Mouse (Mus musculus) CH12.LX (cell line): Measurements from ENCODE around the gene Ppp1r13l. TPM values are rescaled to one million over a fixed set of nuclear protein-coding genes. Genes with fewer than 3 reads are reported as not detected.

ENCODE experiments used
- DNase-seq: peaks from one replicate; pipeline ENCODE4 v3.0.0-alpha.2; 2013; ENCODE audit errors: extremely low read depth
- H3K27ac ChIP-seq: 2 replicates; pipeline ENCODE4 v1.5.1; 2012; ENCODE audit warnings: low read depth, mild to moderate bottlenecking, control low read depth, moderate library complexity; ENCODE audit not compliant: insufficient read depth
- H3K27me3 ChIP-seq: replicated peaks from 2 replicates; pipeline ENCODE3; 2012; ENCODE audit warnings: inconsistent platforms
- H3K36me3 ChIP-seq, 2 experiments: replicated peaks in 1 of 2; 2 replicates each; pipeline versions ENCODE3 to v1.6.1; 2012; ENCODE audit warnings: inconsistent platforms in 1 of 2, low read length in 1 of 2, mild to moderate bottlenecking in 1 of 2, mixed read lengths in 1 of 2, moderate library complexity in 1 of 2; ENCODE audit not compliant: control insufficient read depth in 1 of 2, insufficient read depth in 1 of 2
- H3K4me1 ChIP-seq, 2 experiments: 2 replicates each; pipeline ENCODE4 v1.6.1; 2012; ENCODE audit warnings: inconsistent platforms in 1 of 2, moderate library complexity in 1 of 2; ENCODE audit not compliant: insufficient read depth in 2 of 2, control insufficient read depth in 1 of 2
- H3K4me2 ChIP-seq: 2 replicates; pipeline ENCODE4 v1.6.1; 2012; ENCODE audit warnings: low read depth, mild to moderate bottlenecking, control low read depth; ENCODE audit not compliant: poor library complexity, insufficient read depth, severe bottlenecking
- H3K4me3 ChIP-seq, 3 experiments: fragments of 150-350 bp in 1 of 3; sonication (generic) in 1 of 3; replicated peaks in 1 of 3; 2 replicates each; pipeline versions ENCODE3 to v1.5.1; 2011 to 2012; ENCODE audit warnings: low read depth in 2 of 3, low read length in 2 of 3, mild to moderate bottlenecking in 2 of 3, moderate library complexity in 2 of 3, control low read depth in 1 of 3, improper control_type of control experiment in 1 of 3, inconsistent platforms in 1 of 3, mixed read lengths in 1 of 3; ENCODE audit not compliant: poor library complexity in 1 of 3
- H3K79me2 ChIP-seq: replicated peaks from 2 replicates; pipeline ENCODE4 v1.6.1; 2012; ENCODE audit warnings: mild to moderate bottlenecking, moderate library complexity; ENCODE audit not compliant: control insufficient read depth, poor library complexity, insufficient read depth, severe bottlenecking; ENCODE audit errors: extremely low read depth
- H3K9ac ChIP-seq: 2 replicates; pipeline ENCODE4 v1.6.1; 2012; ENCODE audit warnings: low read depth, mild to moderate bottlenecking, control low read depth, moderate library complexity; ENCODE audit not compliant: insufficient read depth
- H3K9me3 ChIP-seq: replicated peaks from 2 replicates; pipeline ENCODE3; 2012; ENCODE audit warnings: low read length, inconsistent platforms, mixed read lengths
- BHLHE40 ChIP-seq: IDR thresholded peaks from 2 replicates; pipeline ENCODE4 v1.6.1; 2011; ENCODE audit warnings: mild to moderate bottlenecking, low read depth, low read length, improper control_type of control experiment
- CHD1 ChIP-seq: IDR thresholded peaks from 2 replicates; pipeline ENCODE4 v1.6.1; 2012; ENCODE audit warnings: low read depth, low read length, improper control_type of control experiment, inconsistent platforms
- CHD2 ChIP-seq: IDR thresholded peaks from 2 replicates; pipeline ENCODE4 v1.6.1; 2011; ENCODE audit warnings: low read length, improper control_type of control experiment
- CTCF ChIP-seq, 2 experiments: IDR thresholded peaks in 1 of 2; conservative IDR thresholded peaks in 1 of 2; 2 replicates each; pipeline ENCODE4 v1.5.1; 2011 to 2012; ENCODE audit warnings: low read depth in 2 of 2, low read length in 2 of 2, improper control_type of control experiment in 1 of 2, inconsistent platforms in 1 of 2, mild to moderate bottlenecking in 1 of 2, moderate library complexity in 1 of 2
- E2F4 ChIP-seq: IDR thresholded peaks from 2 replicates; pipeline ENCODE4 v1.6.1; 2011; ENCODE audit warnings: low read depth, low read length, improper control_type of control experiment; ENCODE audit not compliant: insufficient replicate concordance
- ELF1 ChIP-seq: IDR thresholded peaks from 2 replicates; pipeline ENCODE4 v1.6.1; 2014; ENCODE audit warnings: low read depth, mild to moderate bottlenecking, inconsistent platforms, low read length, improper control_type of control experiment
- EP300 ChIP-seq: IDR thresholded peaks from 2 replicates; pipeline ENCODE4 v1.6.1; 2011; ENCODE audit warnings: low read length, improper control_type of control experiment
- ETS1 ChIP-seq: conservative IDR thresholded peaks from 2 replicates; pipeline ENCODE4 v1.6.1; 2012; ENCODE audit warnings: low read depth, mild to moderate bottlenecking, inconsistent platforms, low read length, improper control_type of control experiment, moderate library complexity
- GABPA ChIP-seq: IDR thresholded peaks from 2 replicates; pipeline ENCODE4 v1.6.1; 2012; ENCODE audit warnings: low read depth, low read length, improper control_type of control experiment, inconsistent platforms; ENCODE audit not compliant: insufficient replicate concordance
- HCFC1 ChIP-seq: IDR thresholded peaks from 2 replicates; pipeline ENCODE4 v1.6.1; 2012; ENCODE audit warnings: low read depth, mild to moderate bottlenecking, inconsistent platforms, low read length, improper control_type of control experiment
- IRF4 ChIP-seq: IDR thresholded peaks from 2 replicates; pipeline ENCODE4 v1.6.1; 2014; ENCODE audit warnings: low read depth, mild to moderate bottlenecking, inconsistent platforms, low read length, improper control_type of control experiment
- JUN ChIP-seq: IDR thresholded peaks from 2 replicates; pipeline ENCODE4 v1.6.1; 2011; ENCODE audit warnings: low read depth, mild to moderate bottlenecking, low read length, improper control_type of control experiment, moderate library complexity; ENCODE audit not compliant: insufficient read depth
- JUND ChIP-seq: conservative IDR thresholded peaks from 2 replicates; pipeline ENCODE4 v1.6.1; 2011; ENCODE audit warnings: low read depth, low read length, improper control_type of control experiment
- KAT2A ChIP-seq: IDR thresholded peaks from 2 replicates; pipeline ENCODE4 v1.6.1; 2012; ENCODE audit warnings: low read length, improper control_type of control experiment, inconsistent platforms; ENCODE audit not compliant: insufficient replicate concordance
- MAFK ChIP-seq: IDR thresholded peaks from 2 replicates; pipeline ENCODE4 v1.6.1; 2011; ENCODE audit warnings: low read length, improper control_type of control experiment; ENCODE audit not compliant: insufficient replicate concordance
- MAX ChIP-seq: IDR thresholded peaks from 2 replicates; pipeline ENCODE4 v1.6.1; 2011; ENCODE audit warnings: low read length, improper control_type of control experiment
- MAZ ChIP-seq: IDR thresholded peaks from 2 replicates; pipeline ENCODE4 v1.6.1; 2012; ENCODE audit warnings: low read depth, mild to moderate bottlenecking, inconsistent platforms, low read length, improper control_type of control experiment, moderate library complexity
- MEF2A ChIP-seq: IDR thresholded peaks from 2 replicates; pipeline ENCODE4 v1.6.1; 2014; ENCODE audit warnings: low read depth, mild to moderate bottlenecking, inconsistent platforms, low read length, improper control_type of control experiment, borderline replicate concordance
- MXI1 ChIP-seq: IDR thresholded peaks from 2 replicates; pipeline ENCODE4 v1.6.1; 2011; ENCODE audit warnings: mild to moderate bottlenecking, low read depth, low read length, improper control_type of control experiment
- MYC ChIP-seq: IDR thresholded peaks from 2 replicates; pipeline ENCODE4 v1.6.1; 2011; ENCODE audit warnings: low read depth, mild to moderate bottlenecking, improper control_type of control experiment, low read length
- NELFE ChIP-seq: IDR thresholded peaks from 2 replicates; pipeline ENCODE4 v1.6.1; 2011; ENCODE audit warnings: low read depth, low read length, improper control_type of control experiment
- NRF1 ChIP-seq: IDR thresholded peaks from 2 replicates; pipeline ENCODE4 v1.6.1; 2014; ENCODE audit warnings: low read depth, mild to moderate bottlenecking, inconsistent platforms, low read length, improper control_type of control experiment, moderate library complexity
- PAX5 ChIP-seq: IDR thresholded peaks from 2 replicates; pipeline ENCODE4 v1.6.1; 2012; ENCODE audit warnings: low read length, inconsistent platforms, mixed read lengths
- POLR2A ChIP-seq: IDR thresholded peaks from 2 replicates; pipeline ENCODE4 v1.6.1; 2011; ENCODE audit warnings: low read depth, mild to moderate bottlenecking, improper control_type of control experiment, low read length
- POLR2AphosphoS2 ChIP-seq: IDR thresholded peaks from 2 replicates; pipeline ENCODE4 v1.6.1; 2011; ENCODE audit warnings: low read depth, low read length, improper control_type of control experiment
- RAD21 ChIP-seq: IDR thresholded peaks from 2 replicates; pipeline ENCODE4 v1.6.1; 2011; ENCODE audit warnings: low read depth, mild to moderate bottlenecking, low read length, improper control_type of control experiment, moderate library complexity
- RCOR1 ChIP-seq: conservative IDR thresholded peaks from 2 replicates; pipeline ENCODE4 v1.6.1; 2012; ENCODE audit warnings: low read depth, mild to moderate bottlenecking, inconsistent platforms, low read length, improper control_type of control experiment
- SIN3A ChIP-seq: IDR thresholded peaks from 2 replicates; pipeline ENCODE4 v1.6.1; 2012; ENCODE audit warnings: low read length, improper control_type of control experiment, inconsistent platforms
- SMC3 ChIP-seq: IDR thresholded peaks from 2 replicates; pipeline ENCODE4 v1.6.1; 2011; ENCODE audit warnings: low read depth, low read length, improper control_type of control experiment
- TBP ChIP-seq: conservative IDR thresholded peaks from 2 replicates; pipeline ENCODE4 v1.6.1; 2011; ENCODE audit warnings: low read depth, low read length, improper control_type of control experiment
- TCF12 ChIP-seq: IDR thresholded peaks from 2 replicates; pipeline ENCODE4 v1.6.1; 2014; ENCODE audit warnings: low read depth, mild to moderate bottlenecking, inconsistent platforms, low read length, improper control_type of control experiment
- UBTF ChIP-seq: IDR thresholded peaks from 2 replicates; pipeline ENCODE4 v1.6.1; 2012; ENCODE audit warnings: low read depth, mild to moderate bottlenecking, inconsistent platforms, low read length, improper control_type of control experiment, moderate library complexity
- USF1 ChIP-seq: IDR thresholded peaks from 2 replicates; pipeline ENCODE4 v1.6.1; 2014; ENCODE audit warnings: low read depth, mild to moderate bottlenecking, inconsistent platforms, low read length, improper control_type of control experiment
- USF2 ChIP-seq: conservative IDR thresholded peaks from 2 replicates; pipeline ENCODE4 v1.6.1; 2011; ENCODE audit warnings: low read depth, low read length, improper control_type of control experiment
- ZC3H11A ChIP-seq: IDR thresholded peaks from 2 replicates; pipeline ENCODE4 v1.6.1; 2012; ENCODE audit warnings: low read depth, mild to moderate bottlenecking, inconsistent platforms, low read length, improper control_type of control experiment
- ZKSCAN1 ChIP-seq: IDR thresholded peaks from 2 replicates; pipeline ENCODE4 v1.6.1; 2012; ENCODE audit warnings: low read depth, inconsistent platforms, low read length, improper control_type of control experiment, borderline replicate concordance
- ZMIZ1 ChIP-seq: IDR thresholded peaks from 2 replicates; pipeline ENCODE4 v1.6.1; 2012; ENCODE audit warnings: low read depth, mild to moderate bottlenecking, inconsistent platforms, low read length, improper control_type of control experiment
- ZNF384 ChIP-seq: IDR thresholded peaks from 2 replicates; pipeline ENCODE4 v1.6.1; 2012; ENCODE audit warnings: low read depth, low read length, improper control_type of control experiment, inconsistent platforms
- dilution Hi-C: fragments of 300-500 bp; cut with MboI; formaldehyde crosslinking; loops from 2 replicates; pipeline ENCODE4 v1.14.3; 2020; ENCODE audit warnings: low sequenced_read_pairs; ENCODE audit not compliant: extremely low pct_unique_long_range_greater_than_20kb, extremely low pct_ligation_motif_present
- in situ Hi-C: fragments of 300-500 bp; cut with MboI; formaldehyde crosslinking; loops from 3 replicates; pipeline ENCODE4 v1.14.3; 2019; ENCODE audit warnings: low sequenced_read_pairs, low pct_ligation_motif_present, low pct_unique_long_range_greater_than_20kb, mixed read lengths
- polyA plus RNA-seq: library from polyadenylated mRNA; unstranded; fragments of >175 nt; gene quantifications from 2 replicates; pipeline ENCODE4 v1.2.1, GENCODE M21; 2012; ENCODE audit warnings: low read depth; ENCODE audit not compliant: insufficient read length
- total RNA-seq, 2 experiments: library from RNA; depleted of rRNA; stranded (reverse); fragments of 300-350 nt in 1 of 2; fragments of >200 nt in 1 of 2; gene quantifications; 2 replicates each; pipeline ENCODE4 v1.2.3; 2012 to 2014

Gene Ppp1r13l
- total and polyA plus RNA-seq, 3 experiments: 0.11 to 1.3 (median 0.68) TPM

DNA sequence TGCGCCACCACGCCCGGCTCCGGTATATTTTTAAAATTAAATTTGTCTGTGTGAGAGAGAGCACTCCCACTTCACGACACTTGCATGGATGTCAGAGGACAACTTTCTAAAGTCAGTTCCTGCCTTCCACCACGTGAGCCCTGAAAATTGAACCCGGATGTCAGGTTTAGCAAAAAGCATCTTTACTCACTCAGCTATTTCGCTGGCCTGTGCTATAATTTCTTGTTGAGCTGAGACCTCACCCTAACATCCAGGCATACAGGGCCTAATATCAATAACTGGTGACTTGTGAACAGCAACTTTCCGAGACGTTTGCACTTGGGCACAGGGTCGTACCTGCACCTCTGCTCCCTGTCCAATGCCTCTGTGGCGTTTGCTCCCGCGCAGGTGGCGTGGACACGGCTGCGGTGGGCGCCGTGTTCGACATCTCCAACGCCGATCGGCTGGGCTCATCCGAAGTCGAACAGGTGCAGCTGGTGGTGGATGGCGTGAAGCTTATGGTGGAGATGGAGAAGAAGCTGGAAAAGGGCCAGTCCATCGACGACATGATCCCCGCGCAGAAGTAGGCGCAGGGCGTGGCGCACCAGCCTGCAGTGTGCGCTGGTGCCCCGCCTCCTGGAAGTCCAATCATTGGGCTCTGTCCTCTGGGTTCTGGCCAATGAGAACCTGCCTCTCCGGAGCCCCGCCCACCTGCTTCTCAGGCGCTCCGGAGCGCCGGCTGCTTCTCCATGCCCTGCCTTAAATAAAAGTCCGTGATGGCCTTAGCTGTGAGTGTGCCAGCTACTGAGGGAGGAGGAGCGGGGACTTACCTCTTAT lies 61.5 kb downstream of the Ppp1r13l start:
- in situ Hi-C loops: loop anchor here (25.0 kb wide), 2 partner anchors 141 to 441 kb away; partner anchors contain the start of genes Ceacam16, Gm19345 and Ppp1r37
- Histone ChIP-seq H3K4me1 (peaks cover 3 to 19% of the 10 kb centered on the region in 2 experiments), H3K27ac (no peak overlapping the region), H3K79me2 (no peaks in the 10 kb centered on the region), H3K4me2 (peak overlapping the region; percentile 73), H3K27me3 (peaks cover 42% of the 10 kb centered on the region), H3K36me3 (peaks cover 3 to 14% of the 10 kb centered on the region in 2 experiments), H3K9ac (peak overlapping the region; percentile 29; the same call in 1 of the 2 replicates), H3K9me3 (no peaks in the 10 kb centered on the region), H3K4me3 (peak overlapping the region in 2 of 3 experiments; percentile 19 to 67)
- dilution Hi-C loops: no loop called here
- DNase-seq: peak; percentile 88
- TF ChIP-seq POLR2AphosphoS2 (no peak), JUND (no peak), MAX (peak; percentile 67; the same call in 1 of the 2 replicates), RAD21 (no peak), MAFK (no peak), MEF2A (no peak), NRF1 (peak; percentile 76), USF2 (0 out of 2 replicates have a peak, but pooled peaks have one; percentile 5), ZKSCAN1 (no peak), BHLHE40 (no peak), GABPA (no peak), UBTF (no peak), NELFE (no peak), E2F4 (no peak), MXI1 (peak; percentile 87), TCF12 (no peak), SMC3 (no peak), ZMIZ1 (no peak), PAX5 (no peak), IRF4 (no peak), ETS1 (no peak), JUN (no peak), RCOR1 (no peak), CHD2 (no peak), SIN3A (peak; percentile 80), USF1 (no peak; the same call in 1 of the 2 replicates), POLR2A (peak; percentile 34; the same call in 1 of the 2 replicates), ZNF384 (peak; percentile 64; the same call in 1 of the 2 replicates), ZC3H11A (no peak), KAT2A (no peak), EP300 (no peak), CTCF (conservative IDR thresholded peaks at IDR 0.05 in 1 of 2, IDR thresholded peaks at IDR 0.05 in 1 of 2; ENCODE audit: low read depth in 2 of 2, low read length in 2 of 2) (no peak), MAZ (no peak), ELF1 (peak; percentile 36; the same call in 1 of the 2 replicates), CHD1 (no peak), TBP (no peak), MYC (no peak), HCFC1 (no peak)
